Mouse (Mus musculus): ENCODE data around the gene Ppp1r17.

The Ppp1r17 gene

DNA sequence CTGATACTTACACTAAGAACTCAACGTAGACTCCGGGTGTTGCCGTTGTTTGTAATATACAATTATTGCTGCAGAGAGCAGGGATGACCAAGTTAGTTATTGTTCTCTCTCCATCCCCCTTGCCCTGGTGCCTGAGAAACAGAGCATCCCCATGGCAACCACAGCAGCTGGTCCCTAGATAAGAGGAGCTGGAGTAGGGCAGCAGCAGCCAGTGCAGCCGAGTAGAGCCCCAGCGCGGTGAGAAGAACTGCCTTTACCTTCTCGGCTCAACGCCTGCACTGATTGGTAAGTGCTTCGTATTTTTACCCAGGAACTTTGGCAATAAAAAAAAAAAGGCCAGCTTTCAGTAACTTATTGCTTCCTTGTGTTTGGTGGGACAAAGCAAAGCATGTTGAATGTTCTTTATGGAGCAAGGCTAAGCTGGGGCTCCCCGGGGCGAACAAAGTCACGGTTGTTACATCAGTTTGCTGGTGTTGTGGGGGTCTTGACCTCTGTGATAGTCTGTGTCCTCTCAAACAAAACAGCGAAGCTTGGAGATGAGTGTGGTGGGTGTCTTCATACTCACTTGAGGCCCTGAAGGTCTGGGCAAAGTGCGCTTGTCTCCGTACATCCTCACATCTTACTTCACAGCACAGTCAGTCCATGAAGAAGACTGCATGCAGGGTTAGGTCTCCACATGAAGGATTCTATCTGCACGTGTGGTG is at the start of gene Ppp1r17:
TSS of gene Ppp1r17 (plus strand) at position 207 of the 704 bp plus-strand sequence.
- DNase-seq (ENCODE audit: low read depth), result no peak

DNA sequence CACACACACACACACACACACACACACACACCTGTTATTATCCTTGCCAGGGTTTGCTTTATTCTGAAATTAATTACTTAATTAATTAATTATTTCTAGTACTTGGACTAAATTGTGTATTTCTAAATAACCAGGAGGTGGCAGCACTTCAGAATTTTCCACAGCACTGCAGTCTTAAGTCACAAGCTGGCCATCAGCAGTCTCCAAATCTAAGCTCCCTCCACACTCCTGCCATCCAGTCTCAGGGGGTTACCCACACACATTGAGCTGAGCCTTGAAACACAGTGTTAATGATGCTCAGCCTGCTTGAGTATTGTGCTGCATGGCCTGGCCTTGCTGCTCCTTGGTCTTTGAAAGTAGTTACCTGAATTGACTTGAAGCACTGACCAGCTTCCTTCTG is 44.3 kb upstream of the Ppp1r17 start:
- no peak for DNase-seq (ENCODE audit: low read depth)

GRCm38 (mm10) chr6:55979766-55980165 is 37.5 kb upstream of the Ppp1r17 start:
- DNase-seq (ENCODE audit: low read depth), result no peak

DNA sequence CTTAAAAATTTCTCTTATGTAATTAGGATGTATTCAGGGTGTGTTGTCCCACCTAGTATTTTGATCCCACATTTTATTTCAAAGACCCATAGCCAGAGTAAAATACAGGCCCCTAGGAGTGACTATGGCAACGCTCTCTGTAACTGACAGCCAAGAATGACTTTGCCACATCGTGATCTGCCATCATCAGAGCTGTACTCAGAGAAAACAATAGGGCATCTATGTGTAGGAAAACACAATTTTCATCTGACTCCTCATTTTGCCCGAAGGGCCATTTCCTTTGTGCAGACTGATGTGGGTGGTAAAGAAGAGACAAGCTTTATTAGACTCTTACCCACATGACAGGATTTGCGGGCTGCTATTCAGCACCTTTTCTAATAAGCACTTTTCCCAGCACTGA is 8.6 kb upstream of the Ppp1r17 start:
- no peak for DNase-seq (ENCODE audit: low read depth)

DNA sequence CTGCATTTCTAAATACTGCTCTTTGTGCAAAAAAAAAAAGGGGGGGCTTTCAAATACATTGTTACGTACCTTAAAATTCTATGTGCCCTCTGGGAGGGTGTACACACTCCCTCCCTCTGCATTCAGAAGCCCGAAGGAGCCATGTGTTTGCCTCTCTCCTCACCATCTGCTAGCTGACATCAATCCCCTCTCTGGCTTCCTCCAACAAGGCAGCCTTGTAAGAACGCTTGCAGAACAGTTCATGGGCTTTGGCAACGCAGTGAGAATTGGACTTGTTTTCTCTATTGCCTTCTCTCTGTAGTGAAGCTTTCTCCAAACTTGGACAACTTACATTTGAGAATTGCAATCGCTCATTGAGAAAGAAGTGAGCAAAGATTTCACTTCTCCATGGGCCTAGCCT is 4.9 kb upstream of the Ppp1r17 start:
- DNase-seq (ENCODE audit: low read depth), result no peak

- DNase-seq (ENCODE audit: low read depth), result no peak
These were observed 2.3 kb downstream of the Ppp1r17 start for GRCm38 (mm10) chr6:56019632-56020031.

GRCm38 (mm10) chr6:56025533-56025932 is 8.2 kb downstream of the Ppp1r17 start:
- DNase-seq (ENCODE audit: low read depth), result no peak

DNA sequence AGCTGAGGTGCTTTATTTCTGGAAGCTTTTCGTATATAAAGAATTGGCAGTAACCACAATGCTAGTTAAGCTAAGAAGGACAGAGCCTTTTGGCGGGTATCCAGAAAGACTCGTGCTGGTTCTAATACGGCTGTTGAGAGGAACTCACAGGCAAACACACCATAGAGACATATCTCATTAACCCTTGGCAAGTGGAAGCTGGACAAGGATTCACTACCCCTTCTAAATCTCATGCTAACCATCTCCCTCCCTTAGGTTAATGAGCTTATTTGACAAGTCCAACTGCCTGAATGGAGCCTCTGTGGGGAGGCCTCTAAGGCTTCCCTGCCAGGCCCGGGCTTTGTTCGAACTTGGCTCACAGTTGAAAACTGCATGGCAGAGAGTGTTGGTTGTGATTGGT is 10.0 kb downstream of the Ppp1r17 start:
- no peak for DNase-seq (ENCODE audit: low read depth)

GRCm38 (mm10) chr6:56027966-56028365 is 10.7 kb downstream of the Ppp1r17 start:
- no peak for DNase-seq (ENCODE audit: low read depth)

DNA sequence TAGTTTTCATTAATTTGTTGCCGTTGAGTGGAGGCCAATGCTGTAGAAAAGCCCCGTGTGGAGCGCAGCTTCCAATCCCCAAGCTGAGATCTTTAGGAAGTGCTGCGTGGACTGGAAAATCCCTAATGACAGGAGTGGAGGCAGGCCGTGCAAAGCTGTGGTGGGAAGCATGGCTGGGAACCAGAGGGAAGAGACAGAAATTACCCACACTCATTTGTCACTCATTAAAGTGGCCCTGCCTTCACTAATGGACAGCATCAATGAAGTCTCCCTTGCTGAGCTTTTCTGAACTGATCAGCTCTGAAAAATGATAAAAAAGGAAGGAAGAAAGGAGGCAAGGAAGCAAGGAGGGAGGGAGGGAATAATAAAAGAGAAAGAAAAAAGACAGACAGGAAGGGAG is 12.7 kb downstream of the Ppp1r17 start:
- DNase-seq (ENCODE audit: low read depth), result no peak

- no peak for DNase-seq (ENCODE audit: low read depth)
These were observed 14.9 kb downstream of the Ppp1r17 start for GRCm38 (mm10) chr6:56032231-56032630.

GRCm38 (mm10) chr6:56035054-56035453 is 17.8 kb downstream of the Ppp1r17 start:
- DNase-seq (ENCODE audit: low read depth), result no peak

- no peak for DNase-seq (ENCODE audit: low read depth)
These were observed 22.3 kb downstream of the Ppp1r17 start for GRCm38 (mm10) chr6:56039476-56040055.

DNA sequence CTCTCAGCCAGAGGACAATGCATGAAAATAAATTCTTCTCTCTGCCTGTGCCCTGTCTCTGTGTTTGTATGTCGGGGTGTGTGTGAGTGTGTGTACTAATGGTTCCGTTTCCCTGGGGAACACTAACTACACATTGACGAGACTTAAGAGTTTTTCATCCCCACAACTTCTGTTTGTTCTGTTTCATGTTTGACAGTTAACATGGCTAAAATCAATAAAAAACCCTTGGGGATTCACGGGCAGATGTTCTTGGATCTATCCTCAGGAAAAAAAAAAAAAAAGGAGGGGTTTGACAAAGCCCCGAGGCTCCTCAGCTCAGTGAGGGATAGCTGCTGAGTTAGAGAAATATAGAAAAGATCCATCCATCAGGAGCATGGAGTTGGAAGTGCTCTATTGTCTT is 27.0 kb downstream of the Ppp1r17 start:
- no peak for DNase-seq (ENCODE audit: low read depth)

- DNase-seq (ENCODE audit: low read depth), result no peak
These were observed 27.4 kb downstream of the Ppp1r17 start for GRCm38 (mm10) chr6:56044716-56045115.

- DNase-seq (ENCODE audit: low read depth), result no peak
These were observed 31.3 kb downstream of the Ppp1r17 start for GRCm38 (mm10) chr6:56048580-56048979.

DNA sequence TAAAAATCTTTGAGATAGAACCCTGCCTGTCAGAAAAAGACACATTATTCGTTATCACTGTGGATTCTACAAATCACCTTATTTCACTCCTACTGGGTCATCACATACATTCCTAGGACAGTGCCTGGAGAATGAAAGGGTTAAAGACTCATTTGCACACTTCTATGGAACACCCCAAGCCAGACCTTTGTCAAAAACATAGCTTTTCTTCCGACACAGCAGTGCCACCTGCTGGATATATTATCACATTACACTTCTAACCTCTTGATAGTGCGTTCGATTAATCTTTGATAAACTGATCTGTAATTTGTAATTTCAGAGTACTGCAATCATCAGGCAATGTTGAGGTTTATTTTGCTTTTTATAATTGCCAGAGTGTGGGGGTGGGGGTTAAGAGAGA is 31.8 kb downstream of the Ppp1r17 start:
- peak; percentile 15 for DNase-seq (ENCODE audit: low read depth)

DNA sequence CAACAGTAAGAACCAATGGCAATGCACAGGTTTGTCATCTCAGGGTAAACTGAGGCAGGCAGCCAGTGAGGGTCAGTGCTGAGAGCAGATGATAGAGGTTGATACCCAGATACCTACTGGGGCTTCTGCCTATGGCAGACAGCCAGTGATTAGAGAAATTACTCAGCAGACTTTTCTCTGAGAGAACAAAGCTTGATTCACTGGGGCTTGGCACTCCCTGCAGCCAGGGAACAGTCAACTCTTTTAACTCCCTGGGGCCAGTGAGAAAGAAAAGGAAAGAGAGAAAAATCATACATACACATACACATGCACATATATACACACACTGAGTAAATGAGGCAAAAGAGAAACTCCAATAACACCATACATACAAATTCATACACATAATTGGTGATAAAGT is 46.4 kb downstream of the Ppp1r17 start:
- DNase-seq (ENCODE audit: low read depth), result no peak

DNA sequence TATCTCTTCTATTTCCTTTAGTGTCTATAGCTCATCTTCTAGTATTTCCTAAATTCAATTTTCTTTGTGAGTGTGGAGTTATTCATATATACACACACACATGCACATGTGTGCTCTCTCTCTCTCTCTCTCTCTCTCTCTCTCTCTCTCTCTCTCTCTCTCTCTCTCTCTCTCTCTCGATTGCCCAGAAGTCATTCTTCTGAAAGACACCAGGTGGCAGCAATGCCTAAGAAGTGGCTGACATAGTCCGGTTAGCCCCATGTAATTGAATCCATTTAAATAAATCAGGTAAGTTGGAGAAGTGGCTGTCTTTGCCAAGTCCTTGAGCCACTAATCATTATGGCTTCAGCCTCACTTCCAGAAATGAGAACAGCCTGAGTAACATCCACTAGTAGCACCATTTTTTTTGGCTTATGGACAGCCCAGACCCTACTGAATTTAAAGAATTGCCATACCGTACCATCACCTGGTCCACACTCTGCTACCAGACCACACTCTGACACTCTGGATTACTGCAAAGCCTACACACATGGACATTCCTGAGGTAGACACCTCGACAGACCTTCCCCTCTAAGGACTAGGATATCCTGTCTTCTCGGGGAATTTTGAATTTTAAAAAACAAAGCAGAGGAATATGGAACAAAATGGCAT is 49.5 kb downstream of the Ppp1r17 start:
- peak; percentile 4 for DNase-seq (ENCODE audit: low read depth)

DNA sequence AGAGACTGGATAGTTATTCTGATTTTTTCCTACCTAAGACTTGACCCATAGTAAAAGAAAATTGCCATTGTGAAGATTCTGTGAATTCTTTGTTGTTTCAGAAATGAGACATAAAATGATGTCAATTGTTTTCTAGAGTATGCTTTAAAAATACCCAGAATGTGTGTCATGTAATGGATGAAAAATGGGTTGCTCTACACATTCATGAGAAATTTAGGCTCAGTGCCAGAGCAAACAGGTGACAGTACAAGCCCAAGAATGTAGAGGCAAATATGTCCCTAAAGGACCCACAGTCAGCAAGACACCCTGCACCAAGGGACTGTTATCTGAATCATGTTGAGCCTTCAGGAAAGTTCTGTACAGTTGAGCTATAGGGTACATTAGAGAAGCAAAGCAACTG is 51.2 kb downstream of the Ppp1r17 start:
- DNase-seq (ENCODE audit: low read depth), result no peak

DNA sequence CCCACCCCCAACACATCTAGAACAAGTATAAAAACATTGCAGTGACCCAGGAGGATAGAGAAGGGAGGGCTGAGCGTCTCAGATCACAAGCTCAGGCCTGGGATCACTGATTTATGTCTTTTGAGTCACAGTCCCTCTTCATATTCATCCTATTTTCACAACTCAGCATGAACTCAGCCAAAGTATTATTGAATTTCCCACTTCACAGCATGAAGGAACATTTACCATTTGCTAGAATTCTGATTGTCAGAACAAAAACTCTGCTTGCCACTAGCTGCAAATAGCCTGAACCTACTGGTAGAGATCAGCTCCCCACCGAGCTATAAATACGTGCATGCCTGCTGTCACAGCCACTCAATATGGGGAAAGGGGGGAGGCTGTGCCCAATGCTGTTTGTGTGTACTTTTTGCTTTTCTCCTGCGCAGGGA is 59.1 kb downstream of the Ppp1r17 start:
- no peak for DNase-seq (ENCODE audit: low read depth)
